Mouse (Mus musculus): ENCODE data around the gene Ank2. TPM values are rescaled to one million over a fixed set of nuclear protein-coding genes. Genes with fewer than 3 reads are reported as not detected.
"Not testable (repeated sequence)": the region's sequence is repeated elsewhere in the genome, so short reads cannot be mapped to it uniquely, and the experiment has no call there.

Ank2 gene
- total RNA-seq, 2 experiments from 2014 or later: 299 to 338 TPM

- intact Hi-C loops (cut with DNase I): no loop called here
Measured at GRCm38 (mm10) chr3:127487302-127487701, 11.8 kb downstream of the Ank2 start.

DNA sequence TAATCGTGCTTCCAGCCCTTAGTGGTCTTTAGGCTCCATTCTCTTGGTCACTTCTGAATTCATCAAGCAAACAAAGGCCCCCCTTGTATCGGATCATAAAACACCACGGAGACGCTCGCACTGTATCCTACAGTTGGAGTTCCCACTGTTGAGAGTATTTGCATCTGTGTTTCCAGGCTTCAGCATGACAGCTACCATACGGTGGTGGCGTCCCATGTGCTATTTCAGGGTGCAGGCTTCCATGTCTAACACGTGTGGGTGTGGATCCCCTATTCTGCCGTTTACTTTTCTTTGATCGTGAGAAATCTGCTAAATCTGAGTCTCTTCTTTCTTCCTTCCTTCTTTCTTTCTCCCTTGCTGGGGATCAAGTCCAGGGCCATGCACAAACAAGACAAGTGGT, 14.0 kb downstream of the Ank2 start:
- no peak for DNase-seq (ENCODE audit: low spot score)
- intact Hi-C loops (cut with DNase I): no loop called here

More at GRCm38 (mm10) chr3:127487302-127487701, 11.8 kb downstream of the Ank2 start:
- no peak for DNase-seq (ENCODE audit: low spot score)

DNA sequence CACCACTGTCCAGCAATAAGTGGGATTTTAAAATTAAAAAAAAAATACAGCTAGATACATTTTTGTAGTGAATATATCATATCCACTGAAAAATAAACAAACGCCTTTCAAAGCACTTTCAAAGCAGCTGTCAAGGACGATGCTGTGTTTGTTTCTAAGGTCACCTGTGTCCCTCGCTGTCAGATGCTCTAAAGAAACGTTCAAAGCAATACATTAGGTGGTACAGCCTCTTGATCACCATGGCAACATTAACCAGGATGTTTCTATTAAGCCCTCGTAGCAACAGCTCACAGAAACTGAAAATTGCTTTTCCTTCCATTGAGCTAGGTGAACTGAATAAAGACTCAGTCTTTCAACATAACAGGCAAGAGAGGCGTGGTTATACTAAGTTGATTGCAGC, 17.5 kb downstream of the Ank2 start:
- DNase-seq (ENCODE audit: low spot score): no peak
- intact Hi-C loops (cut with DNase I): no loop called here

- DNase-seq (ENCODE audit: low spot score); intact Hi-C loops (cut with DNase I): not testable (repeated sequence)
Measured at GRCm38 (mm10) chr3:127480369-127480768, 18.8 kb downstream of the Ank2 start.

GRCm38 (mm10) chr3:127474115-127474514, 25.0 kb downstream of the Ank2 start:
- DNase-seq (ENCODE audit: low spot score): no peak
- intact Hi-C loops (cut with DNase I): no loop called here

DNA sequence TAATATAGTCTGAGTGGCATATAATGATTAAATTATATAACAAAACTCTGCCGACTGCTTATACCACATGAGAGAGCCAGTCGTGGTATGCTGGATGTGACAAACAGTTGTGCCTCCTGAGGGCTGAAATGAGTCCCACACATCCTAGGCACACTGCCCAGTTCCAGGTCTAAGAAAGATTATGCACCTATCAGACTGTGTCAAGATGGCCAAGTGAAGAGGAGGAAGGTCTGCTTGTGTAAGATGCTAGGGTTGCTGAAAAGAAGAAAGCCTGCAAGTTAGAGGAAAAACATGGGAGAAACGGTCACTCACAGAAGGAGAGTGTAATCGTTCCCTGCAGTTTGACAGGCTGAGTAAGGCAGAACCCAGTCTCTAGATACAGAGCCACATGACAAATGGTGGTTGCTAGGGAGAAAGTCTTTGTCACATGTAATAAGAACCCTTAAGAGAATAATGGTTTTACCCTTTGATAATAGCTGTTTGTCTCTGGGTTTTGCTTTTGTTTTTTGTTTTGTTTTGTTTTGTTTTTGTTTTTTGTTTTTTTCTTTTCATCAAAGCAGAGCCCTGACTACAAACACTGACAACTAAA, 29.9 kb downstream of the Ank2 start:
- intact Hi-C loops (cut with DNase I): no loop called here

DNA sequence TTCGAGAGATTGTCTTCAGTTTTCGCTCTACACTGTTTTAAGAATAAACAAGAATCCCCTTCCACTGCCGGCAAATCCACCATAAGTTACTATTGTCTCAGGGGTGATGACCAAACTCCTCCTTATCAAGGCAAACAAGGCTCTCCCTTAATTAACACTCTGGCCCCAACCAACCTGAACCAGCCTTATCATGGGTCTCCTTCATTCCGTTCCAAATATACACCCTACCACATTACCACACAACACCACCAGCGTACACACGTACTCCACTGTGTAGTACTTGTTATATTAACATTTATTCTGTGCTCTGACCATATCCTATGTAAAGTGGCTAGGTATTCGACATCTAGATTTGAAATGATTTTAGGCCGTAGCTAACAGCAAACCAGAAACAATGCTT, 30.6 kb downstream of the Ank2 start:
- DNase-seq (ENCODE audit: low spot score): no peak
- intact Hi-C loops (cut with DNase I): no loop called here

More for the DNA sequence above, 29.9 kb downstream of the Ank2 start:
- no peak for DNase-seq (ENCODE audit: low spot score)

- DNase-seq (ENCODE audit: low spot score): no peak
Measured at GRCm38 (mm10) chr3:127463816-127464480, 35.2 kb downstream of the Ank2 start.

GRCm38 (mm10) chr3:127463165-127463564, 36.0 kb downstream of the Ank2 start:
- no peak for DNase-seq (ENCODE audit: low spot score)
- intact Hi-C loops (cut with DNase I): no loop called here

More at GRCm38 (mm10) chr3:127463816-127464480, 35.2 kb downstream of the Ank2 start:
- intact Hi-C loops (cut with DNase I): no loop called here

DNA sequence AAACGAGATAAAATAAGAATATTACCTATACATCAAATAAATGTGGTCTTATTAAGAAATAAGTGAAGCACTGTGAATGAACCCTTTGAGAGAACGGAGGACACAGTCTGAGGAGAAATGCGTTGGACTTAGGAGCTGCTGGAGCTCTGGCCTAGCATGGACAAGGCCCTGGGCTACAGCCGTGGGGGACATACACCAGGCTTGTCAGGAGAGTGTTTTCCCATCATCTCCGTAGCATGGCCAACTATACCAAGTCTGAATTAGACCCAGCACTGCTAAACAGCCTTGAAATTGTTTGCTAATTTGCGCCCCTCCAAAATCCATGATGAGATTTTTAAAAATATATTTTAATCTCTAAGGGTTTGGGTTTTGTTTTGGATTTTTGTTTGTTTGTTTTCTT, 36.7 kb downstream of the Ank2 start:
- no peak for DNase-seq (ENCODE audit: low spot score)
- intact Hi-C loops (cut with DNase I): no loop called here

GRCm38 (mm10) chr3:127460891-127461437, 38.2 kb downstream of the Ank2 start:
- DNase-seq (ENCODE audit: low spot score): no peak
- intact Hi-C loops (cut with DNase I): no loop called here

GRCm38 (mm10) chr3:127459858-127460257, 39.3 kb downstream of the Ank2 start:
- intact Hi-C loops (cut with DNase I): loop anchor here (10.0 kb wide), 1 partner anchor 275 kb away; no protein-coding TSS in a partner anchor
- no peak for DNase-seq (ENCODE audit: low spot score)

- intact Hi-C loops (cut with DNase I): loop anchor here (10.0 kb wide), 1 partner anchor 274 kb away; no protein-coding TSS in a partner anchor
- no peak for DNase-seq (ENCODE audit: low spot score)
Measured at GRCm38 (mm10) chr3:127458925-127459324, 40.2 kb downstream of the Ank2 start.

GRCm38 (mm10) chr3:127458420-127458798, 40.7 kb downstream of the Ank2 start:
- DNase-seq (ENCODE audit: low spot score): no peak
- intact Hi-C loops (cut with DNase I): loop anchor here (10.0 kb wide), 1 partner anchor 274 kb away; no protein-coding TSS in a partner anchor

GRCm38 (mm10) chr3:127457761-127458419, 41.3 kb downstream of the Ank2 start:
- no peak for DNase-seq (ENCODE audit: low spot score)
- intact Hi-C loops (cut with DNase I): loop anchor here (10.0 kb wide), 1 partner anchor 273 kb away; no protein-coding TSS in a partner anchor

DNA sequence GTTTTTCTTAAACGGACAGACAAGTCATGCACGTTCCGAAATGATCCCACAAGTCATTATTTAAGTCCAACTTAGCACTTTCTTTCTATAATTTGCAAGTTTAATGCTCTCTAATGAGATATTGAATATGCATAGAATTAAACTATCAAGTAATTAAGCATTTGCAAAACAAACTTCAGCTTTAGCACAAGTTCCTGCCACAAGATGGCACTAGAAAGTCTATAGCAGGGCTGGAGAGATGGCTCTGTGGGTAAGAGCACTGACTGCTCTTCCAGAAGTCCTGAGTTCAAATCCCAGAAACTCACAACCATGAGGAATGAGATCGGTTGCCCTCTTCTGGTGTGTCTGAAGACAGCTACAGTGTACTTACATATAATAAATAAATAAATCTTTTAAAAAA, 45.4 kb downstream of the Ank2 start:
- DNase-seq (ENCODE audit: low spot score): no peak
- intact Hi-C loops (cut with DNase I): loop anchor here (10.0 kb wide), 1 partner anchor 269 kb away; no protein-coding TSS in a partner anchor

DNA sequence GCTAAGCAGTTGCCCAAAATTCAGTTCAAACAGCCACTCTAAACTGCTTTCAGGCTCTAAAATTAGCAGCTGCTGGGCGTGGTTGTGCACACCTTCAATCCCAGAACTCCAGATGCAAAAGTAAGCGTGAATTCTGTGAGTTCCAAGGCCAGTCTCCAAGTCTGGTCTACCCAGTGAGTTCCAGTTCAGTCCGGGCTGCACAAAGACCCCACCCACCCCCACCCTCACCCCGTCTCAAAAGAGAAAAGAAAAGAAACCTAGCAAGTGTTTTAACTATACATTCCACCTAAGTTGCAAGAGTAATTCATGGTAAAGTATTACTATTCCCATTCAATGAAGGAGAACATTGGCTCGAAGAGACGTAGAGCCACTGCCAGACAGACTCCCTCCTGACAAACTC, 45.9 kb downstream of the Ank2 start:
- intact Hi-C loops (cut with DNase I): loop anchor here (10.0 kb wide), 1 partner anchor 268 kb away; no protein-coding TSS in a partner anchor
- DNase-seq (ENCODE audit: low spot score): no peak

DNA sequence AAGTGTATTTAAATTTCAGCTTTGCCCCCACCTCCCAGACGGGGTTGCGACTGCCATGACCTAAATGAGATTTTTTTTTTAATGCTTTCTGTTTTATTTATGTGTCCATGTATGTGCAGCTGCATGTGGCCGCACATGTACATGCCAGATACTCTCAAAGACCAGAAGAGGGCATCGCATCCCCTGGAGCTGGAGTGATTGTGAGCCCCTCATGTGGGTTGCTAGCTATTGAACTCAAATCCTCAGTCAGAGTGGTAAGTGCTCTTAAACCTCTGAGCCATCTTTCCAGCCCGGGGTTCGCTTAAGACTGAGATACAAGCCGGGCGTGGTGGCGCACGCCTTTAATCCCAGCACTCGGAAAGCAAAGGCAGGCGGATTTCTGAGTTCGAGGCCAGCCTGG, 46.9 kb downstream of the Ank2 start:
- no peak for DNase-seq (ENCODE audit: low spot score)
- intact Hi-C loops (cut with DNase I): loop anchor here (10.0 kb wide), 1 partner anchor 267 kb away; no protein-coding TSS in a partner anchor

DNA sequence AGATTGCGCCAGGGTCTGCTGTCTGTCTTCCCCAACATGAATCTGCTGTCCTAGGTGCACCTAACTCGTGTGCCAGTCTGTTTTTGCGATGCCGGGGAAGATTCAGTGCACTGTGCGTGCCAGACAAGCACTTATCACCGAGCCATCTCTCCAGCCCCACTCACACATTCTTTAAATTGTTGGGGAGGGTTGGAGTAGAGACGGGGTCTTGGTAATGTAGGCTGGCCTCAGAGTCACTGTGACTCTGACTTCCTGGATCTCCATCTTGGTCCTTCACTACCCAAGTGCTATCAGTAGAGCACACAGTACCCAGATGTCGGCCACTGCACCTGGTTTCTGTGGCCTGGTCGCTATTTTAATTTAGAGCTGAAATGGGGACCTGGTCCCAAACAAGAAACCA, 47.4 kb downstream of the Ank2 start:
- intact Hi-C loops (cut with DNase I): loop anchor here (2.0 to 10.0 kb wide), 2 partner anchors 97 to 267 kb away; no protein-coding TSS in a partner anchor
- DNase-seq (ENCODE audit: low spot score): no peak

- no peak for DNase-seq (ENCODE audit: low spot score)
- intact Hi-C loops (cut with DNase I): loop anchor here (2.0 to 10.0 kb wide), 2 partner anchors 98 to 266 kb away; no protein-coding TSS in a partner anchor
Measured at GRCm38 (mm10) chr3:127451070-127451469, 48.1 kb downstream of the Ank2 start.

Data from heart, postnatal 25 days (tissue).